Mouse (Mus musculus) right cerebral cortex, postnatal 25 days (tissue): ENCODE data around the gene Cars2.
A peak's percentile ranks its signal among the peaks of the same experiment; 100 is the strongest.
"Not testable (repeated sequence)": the region's sequence is repeated elsewhere in the genome, so short reads cannot be mapped to it uniquely, and the experiment has no call there.

Source experiments
- DNase-seq: peaks from one replicate; pipeline ENCODE4 v3.0.0; 2022

Cars2 gene

DNA sequence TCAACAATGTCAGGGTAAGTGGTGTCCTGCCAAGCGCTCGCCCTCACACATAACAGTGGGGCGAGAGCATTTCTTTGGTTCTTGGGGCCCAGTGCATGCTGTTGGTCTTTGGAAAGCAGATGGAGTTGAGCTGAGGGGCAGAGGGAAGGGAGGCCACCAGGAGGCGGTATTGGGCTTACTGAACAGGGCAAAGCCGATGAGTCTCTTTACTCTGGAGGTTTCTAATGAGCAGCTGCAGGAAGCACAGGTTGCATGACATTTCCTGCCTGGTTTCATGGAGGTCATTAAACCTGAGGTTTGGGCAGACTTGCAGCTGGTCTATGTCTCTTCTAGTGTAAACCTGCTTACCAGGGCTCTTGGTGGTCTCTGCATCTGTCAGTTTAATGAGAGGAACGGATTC is 43.8 kb downstream of the Cars2 start:
- DNase-seq: no peak

DNA sequence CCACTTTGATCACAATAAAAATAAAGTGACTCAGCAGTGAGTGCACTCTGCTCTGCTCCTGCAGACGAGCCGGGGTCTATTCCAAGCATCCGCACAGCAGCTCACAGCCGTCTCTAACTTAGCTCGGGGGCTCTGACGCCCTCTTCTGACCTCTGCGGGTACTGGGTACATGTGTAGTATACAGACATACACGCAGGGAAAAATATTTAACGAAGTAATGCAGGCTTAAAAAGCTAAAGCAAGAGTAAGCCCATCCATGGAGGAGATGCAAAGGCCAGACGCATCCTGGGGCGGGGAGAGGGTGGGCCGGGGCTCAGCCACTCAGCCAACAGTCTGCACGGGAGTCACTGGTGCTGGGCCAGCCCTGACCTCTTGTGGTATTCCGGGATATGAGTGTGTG is 44.5 kb downstream of the Cars2 start:
- DNase-seq: no peak

DNA sequence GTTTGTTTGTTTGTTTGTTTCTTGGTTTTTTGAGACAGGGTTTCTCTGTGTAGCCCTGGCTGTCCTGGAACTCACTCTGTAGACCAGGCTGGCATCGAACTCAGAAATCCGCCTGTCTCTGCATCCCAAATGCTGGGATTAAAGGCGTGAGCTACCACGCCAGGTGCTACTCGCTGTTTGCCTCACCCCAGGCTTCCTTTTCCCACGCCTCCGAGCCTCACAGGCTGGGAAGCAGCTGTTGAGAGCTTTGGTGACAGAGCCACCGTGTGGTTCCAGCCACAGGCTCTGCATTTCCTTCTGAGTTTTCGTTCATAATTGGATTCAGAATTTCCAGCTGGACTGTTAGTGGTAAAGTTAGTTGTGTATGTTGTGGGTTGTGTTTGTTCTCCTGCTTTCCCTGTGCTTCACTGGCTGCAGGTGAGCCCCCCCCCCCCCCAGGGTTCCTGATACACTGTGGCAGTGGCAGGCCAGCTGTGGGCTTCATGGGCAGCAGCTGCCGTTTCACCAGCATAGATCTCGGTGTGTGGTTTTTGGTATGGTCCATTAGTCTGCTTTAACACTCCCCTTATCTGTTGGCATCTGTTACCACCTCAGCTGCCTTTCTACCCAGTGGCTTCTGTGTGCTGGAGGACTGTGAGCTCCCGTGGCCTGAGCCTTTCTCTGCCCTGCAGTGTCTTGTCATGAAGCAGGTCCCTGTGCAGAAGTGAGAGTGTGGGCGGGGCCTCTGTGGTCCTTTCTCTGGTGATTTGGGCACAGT is 46.9 kb downstream of the Cars2 start:
- no peak for DNase-seq

DNA sequence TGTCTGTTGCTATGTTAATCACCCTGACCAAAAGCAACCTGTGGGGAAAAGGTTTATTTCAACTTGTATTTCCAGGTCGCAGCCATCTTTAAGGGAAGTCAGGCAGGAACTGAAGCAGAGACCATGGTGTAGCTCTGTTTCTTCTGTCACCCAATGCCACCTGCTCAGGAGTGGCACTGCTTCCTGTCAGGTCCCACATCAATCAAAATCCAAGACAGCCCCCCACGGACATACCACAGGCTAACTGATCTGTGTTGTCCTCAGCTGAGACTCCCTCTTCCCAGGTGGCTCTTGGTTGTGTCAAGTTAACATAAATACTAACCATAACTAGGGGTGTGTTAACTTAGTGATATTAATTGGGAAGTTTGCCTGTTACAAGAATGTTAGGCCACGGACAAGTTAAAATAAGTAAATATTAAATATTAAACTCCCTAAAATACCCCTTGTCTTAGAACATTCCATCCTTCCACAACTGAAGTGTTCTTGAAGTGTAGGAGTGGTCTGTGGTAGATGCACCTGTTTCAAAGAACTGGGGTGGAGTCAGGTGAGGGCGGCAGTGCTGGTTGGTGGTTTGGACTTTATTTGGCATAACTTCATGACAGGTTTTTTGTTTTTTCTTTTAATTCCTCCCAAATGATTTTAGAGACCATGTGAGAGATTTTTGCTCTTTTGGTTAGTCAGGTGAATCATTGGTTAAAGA is 51.6 kb downstream of the Cars2 start:
- no peak for DNase-seq

DNA sequence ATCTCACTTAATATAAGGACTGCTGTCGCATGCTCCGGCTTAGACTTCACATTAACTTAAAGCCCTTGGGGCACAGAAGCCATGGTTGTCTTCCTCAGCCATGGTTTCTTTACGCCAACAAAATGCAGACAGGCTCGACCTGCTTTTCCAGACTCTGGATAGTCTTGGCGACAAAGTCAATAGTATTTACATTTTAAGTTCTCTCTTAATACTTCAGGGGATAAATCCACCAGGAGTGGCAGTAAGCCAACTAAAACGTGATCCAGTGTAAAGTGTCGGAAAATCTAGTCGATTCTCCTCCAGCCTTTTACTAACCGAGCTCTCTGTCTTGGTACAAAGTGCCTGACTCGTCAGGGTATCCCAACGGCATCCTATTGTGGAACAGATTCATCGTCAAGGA is 52.3 kb downstream of the Cars2 start:
- no peak for DNase-seq

DNA sequence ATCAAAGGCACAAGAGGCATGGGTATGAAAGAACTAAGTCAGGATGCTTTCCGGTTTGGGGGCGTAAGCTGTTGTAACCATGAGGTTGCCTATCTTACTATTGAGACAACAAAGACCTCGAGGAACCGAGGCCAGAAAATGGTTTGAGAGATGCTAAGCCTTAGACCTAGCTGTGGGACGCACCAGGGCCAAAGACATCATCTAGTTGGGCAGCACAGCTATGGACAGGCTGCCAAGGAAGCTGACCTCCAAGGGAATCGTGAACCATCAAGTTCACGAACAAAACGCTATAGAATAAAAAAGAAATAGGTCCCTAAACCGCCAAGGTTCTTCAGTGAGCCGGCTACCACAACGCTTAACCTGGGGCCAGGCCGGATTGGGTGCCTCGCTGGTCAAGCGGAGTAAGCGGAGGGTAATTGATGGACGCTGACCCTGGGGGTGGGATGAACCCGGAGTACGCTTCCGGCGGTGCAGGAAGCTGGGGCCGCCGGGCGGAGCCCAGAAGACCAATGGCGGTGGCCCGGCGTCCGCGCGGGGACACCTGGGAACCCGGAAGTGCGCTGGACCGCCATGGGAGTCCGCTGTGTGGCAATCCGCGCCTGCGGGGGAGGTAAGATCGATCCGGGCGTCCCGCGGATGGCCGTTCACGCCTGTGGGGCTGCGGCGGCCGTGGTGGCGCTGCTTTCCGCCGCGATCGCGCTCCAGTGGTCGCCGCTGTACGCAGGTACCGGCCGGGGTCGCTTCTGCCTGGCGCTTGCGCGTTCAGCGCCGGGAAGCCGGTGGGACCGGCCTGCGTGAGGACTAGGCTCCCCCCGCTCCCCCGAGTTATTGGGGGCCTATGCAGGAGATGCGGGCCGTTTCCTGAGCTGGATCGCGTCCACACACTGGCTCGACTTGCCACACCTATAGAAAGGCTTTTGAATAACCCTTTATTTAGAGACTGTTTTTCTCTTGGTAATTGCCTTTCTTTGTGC is 53.3 kb downstream of the Cars2 start, which contains the start of gene Naxd:
Gene Naxd (plus strand): TSS at position 490 of the 974 bp plus-strand sequence.
- peak; percentile 93 for DNase-seq

DNA sequence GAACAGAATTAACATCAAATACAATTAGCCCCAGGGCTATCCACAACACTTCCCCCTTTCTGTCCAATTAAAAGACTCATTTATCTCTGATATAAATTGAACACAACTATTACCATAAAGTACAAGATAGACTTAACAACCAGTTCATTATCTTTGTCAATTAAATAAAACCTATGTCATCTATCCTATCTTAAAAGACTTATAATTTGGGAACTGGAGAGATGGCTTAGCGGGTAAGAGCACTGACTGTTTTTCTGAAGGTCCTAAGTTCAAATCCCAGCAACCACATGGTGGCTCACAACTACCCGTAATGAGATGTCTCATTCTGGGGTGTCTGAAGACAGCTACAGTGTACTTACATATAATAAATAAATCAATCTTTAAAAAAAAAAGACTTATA is 58.2 kb downstream of the Cars2 start:
- not testable (repeated sequence) for DNase-seq

DNA sequence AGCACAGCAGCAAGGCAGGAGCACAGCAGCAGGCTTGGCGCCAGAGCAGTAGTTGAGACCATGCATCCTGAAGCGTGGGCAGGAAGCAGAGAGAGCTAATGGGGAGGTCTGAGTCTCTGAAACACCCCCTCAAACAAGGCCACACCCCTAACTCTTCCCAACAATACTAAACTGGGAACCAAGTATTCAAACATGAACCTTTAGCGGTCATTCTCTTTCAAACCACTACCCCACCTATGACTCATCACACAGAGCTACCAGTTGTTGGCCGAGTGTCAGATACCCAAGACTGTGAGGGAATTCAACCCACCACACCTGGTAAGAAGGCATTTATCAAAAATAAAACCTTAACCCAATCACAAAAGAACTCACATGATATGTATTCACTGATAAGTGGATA is 63.4 kb downstream of the Cars2 start:
- DNase-seq: no peak

DNA sequence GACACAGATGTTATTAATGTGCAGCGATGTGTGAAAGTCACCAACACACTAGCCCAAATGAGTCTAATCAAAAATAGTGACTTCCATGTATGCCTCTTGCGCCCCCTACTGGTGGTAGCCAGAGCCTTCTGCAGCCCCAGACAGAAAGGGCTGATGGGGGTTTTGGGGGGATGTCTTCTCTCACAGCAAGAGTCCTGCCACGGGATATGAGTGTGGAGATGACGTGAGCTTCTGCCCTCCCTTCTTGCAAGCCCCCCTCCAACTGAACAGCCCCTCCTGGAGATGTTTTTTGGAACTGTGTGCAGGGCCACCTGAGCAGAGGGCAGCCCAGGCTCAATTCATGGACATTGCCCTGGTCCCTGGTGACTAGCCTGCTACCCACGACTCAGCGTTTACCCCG is 64.4 kb downstream of the Cars2 start:
- peak; percentile 43 for DNase-seq

DNA sequence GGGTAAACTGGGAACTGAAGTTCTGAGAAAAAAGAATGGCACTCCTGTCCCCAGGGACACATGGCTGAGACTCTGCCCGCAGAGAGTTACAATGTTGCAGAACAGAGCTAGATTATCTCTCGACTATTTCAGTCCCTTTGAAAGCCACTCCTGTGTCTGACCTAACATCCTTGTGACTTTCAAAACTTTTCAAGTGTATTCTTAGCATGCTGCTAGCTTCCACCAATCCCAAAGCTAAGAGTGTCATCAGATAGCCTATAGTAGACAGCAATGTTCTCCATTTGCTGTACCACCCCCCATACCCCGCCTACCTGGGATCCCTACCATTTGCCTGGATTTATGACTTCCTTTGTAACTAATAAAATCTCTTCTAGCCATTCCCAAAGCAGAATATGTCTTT is 68.0 kb downstream of the Cars2 start:
- no peak for DNase-seq

DNA sequence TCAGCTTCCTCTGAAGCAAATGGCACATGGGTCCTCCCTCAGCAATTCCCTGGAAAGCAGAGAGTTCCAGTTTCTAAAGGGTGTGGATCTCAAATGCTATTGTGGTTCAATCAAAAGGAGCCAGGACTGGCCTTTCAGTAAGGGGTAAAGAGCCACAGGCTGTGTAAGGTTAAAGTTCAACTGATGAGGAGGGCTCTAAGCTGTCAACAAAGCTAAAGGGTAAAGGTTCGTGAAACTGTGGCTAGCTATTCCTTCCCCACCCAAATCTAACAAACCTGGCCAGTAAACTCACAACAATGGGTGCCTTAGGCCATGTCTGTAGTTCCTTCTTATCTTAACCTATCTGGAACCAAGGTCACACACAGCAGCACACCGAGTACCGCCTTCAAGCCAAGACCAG is 68.7 kb downstream of the Cars2 start:
- DNase-seq: no peak

DNA sequence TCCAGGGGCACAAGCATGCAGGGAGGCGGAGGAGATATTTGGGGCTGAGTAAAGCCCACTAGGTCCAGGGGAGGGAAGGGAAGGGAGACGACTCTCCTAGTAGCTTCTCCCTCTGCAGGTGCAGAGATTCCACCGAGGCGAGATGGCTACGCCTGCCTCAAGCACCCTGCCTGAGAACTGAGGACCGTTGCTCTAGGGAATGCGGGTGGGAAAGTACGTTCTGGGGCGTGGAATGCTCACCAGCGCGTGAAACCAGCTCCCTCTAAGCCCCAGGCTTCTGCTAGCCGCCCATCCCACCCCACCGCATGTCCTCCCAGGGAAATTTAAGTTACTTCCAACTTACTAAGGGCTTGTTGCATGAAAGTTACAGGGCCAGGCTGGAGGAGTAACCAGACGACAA is 71.0 kb downstream of the Cars2 start:
- no peak for DNase-seq

DNA sequence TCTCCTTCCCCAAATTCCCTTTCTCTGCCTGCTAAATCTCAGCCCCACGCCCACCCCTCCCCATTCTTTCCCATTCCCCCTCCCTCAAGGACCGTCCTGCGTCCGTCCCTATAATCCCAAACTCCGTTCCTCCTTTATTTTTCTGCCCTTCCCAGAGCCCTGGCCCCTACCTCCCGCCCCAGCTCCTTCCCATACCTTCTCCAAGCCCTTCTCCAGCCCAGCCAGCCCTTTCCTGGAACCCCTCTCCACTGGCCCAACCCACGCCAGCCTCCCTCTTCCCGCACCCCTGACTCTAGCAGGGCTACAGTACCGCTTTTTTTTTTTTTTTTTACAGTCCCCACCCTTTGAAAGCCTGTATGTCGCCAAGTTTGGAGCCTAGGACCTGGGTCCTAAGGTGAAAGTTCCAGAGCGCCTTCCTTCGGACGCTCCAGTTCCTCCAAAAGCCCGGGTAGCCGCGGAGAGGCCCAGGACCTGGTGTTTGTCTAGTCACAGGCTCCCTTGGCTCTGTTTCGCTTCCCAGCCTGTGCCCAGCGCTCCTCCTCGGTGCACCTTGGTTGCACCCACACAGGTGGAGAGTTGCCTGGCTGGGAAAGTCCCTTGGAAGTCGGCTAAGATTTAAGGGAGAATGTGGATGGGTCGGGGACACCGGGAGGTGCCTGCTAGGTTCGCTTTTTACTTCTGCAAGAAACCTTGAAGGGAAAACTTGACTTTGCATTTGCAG is 71.6 kb downstream of the Cars2 start:
- no peak for DNase-seq

DNA sequence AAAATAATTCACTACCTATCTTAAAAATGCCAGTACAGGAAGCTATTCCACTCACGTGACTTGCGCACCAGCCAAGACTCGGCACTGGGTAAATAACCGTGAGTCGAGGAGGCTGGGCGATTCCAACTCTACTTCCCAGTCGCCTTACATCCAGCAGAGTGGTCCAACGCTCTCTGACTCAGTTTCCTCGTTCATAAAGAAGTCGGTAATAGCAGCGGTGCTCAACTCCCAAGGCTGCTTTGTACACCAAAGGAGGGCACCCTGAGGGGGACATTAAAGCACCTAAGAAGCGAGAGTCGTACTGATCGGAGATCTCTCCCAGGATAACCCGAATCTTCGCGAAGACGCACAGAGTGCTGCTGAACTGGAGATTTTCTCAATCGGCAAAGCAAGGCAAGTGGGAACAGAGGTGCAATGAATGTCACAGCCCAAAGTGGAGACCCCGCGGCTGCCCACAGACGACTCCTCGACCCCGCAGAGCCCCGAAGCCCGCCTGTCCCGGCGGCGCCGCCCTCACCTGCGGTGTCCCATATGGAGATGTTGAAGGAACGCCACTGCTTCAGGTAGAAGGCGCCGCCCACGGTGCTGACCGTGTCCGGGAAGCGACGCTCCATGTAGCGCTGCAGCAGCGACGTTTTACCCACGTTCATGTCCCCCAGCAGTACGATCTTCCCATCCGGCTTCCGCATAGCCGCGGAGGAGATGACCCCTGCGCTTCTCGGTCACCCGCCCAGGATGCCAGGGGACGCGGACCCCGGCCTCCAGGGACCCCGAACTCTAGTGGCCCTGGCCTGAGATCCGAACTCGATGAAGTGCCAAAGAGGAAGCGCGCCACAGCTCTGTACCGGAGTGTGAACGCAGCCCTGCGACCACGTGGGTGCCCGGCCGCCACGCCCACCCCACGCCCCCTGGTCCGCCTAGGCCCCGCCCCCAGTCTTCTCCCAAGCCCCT is 72.5 kb downstream of the Cars2 start, which contains the start of gene Rab20:
Gene Rab20 (minus strand): TSS at position 900 of the 951 bp plus-strand sequence.
- DNase-seq: no peak

DNA sequence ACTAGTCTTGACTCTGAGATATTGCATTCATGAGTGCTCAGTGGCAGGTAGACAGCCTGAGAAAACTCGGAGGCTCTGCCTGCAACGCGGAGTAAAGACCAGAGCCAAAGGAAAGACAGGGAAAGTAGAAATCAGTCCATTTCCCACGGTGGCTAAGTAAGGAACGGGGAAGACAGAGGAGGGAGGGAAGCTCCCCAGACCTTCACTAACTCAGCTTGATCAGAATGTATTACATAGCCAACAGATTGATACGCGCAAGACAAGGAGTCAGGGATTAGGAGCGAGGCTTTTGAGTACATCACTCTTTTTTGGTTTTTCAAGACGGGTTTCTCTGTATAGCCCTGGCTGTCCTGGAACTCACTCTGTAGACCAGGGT is 73.4 kb downstream of the Cars2 start:
- no peak for DNase-seq

DNA sequence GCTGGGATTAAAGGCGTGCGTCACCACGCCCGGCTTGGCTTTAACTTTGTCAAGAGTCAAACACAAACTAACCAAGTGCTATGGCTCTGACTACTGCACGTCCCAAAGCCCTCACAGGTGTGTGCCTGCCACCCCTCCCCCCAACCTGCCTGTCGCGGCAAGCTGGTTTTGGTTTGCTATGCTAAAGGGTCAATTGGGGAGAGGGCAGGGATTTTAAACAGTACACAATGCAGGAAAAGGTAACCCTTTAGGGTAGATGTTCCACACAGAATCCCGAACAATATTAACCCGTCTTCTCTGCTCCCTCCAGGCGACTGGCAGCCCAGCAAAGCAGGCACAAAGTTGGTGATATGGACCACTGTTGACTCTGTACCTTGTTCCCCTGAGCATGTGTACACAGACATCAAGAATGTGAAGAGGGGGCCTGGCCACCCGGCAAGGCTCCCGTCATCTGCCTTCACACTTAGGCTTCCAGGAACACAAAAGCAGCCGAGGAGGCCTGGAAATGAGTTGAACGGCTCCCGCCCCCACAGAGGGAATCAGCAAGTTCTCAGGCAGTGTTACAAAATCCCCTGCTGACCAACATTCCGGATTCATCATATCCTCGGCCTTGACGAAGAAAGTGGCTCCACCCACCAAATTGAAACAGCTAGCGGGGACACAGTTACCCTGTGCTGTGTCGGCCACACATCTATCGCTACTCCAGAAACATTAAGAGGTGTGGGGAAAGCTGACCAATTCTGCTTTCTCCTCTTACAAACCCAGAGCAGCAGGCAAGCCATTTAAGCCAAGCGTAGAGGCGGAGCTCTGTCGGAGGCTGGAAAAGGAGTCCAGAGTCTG is 74.0 kb downstream of the Cars2 start:
- DNase-seq: peak; percentile 19

DNA sequence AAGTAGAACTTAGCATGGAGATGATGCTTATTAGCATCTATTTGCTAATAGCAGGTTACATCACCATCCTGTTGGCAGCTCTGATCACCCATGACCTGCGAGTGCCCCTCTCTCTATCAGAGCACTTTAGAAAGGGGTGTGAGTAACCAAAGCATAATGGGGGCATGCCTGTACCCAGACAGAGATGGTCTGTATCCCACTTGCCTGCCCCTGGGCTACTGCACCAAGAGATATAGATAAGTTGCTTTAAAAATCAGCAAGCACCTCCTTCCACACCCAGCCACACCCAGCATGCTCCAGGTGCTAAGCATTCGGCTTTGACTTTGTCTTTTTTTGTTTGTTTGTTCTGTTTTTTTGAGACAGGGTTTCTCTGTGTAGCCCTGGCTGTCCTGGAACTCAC is 74.7 kb downstream of the Cars2 start:
- DNase-seq: no peak

DNA sequence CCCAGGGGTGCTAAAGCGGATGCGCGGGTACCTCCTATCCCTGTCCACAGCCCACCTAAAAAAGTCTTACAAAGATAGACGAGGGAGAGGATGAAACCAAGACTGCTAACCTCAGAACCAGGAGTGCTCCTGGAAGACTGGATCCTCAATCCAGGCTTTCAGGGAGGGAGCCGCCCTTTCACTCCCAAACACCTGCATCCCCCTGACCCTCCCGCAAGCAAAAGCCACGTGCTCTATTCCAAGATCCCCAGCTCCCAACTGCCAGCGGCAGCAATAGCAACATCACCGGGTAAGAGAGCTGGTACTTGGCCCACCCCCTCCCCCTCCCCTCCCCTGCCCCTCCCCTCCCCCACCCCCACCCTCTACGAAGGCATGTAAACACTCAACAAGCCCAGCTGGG is 75.2 kb downstream of the Cars2 start:
- no peak for DNase-seq

DNA sequence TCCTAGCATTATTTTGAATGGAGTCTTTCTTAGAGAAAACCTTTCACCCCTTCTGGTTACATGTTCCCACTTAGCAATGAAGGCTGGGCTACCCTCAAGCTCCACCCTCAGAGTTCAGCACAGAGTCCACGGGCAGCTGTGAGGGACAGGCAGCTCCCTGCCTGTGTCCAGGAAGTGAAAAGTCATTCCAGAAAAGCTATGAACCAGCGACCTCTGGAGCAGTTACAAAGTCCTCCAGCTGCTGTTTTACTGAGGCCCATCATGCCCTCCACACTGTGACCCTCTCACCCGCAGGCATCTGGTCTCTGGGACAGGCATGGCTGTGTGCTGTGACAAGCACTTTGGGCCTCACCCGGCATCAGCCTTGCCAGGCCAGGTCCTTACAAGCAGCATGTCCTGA is 77.5 kb downstream of the Cars2 start:
- no peak for DNase-seq

DNA sequence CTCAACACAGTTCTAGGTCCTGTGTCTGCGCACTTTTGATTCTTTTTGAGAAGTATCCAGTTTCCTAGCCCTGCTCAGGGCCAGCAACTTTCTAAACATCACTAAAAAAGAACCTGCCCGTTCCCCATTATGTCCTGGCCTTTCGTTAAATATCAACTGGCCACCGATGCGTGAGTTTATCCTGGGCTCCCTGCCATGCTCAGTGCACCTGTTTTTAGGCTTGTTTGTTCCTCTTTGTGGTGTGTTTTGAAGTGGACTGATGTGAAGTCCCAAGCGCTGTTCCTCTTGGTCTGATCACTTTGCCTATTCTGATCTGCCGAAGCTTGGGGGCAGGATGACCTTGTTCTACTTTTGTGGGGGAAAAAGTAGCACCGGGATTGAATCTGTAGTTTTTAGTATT is 79.3 kb downstream of the Cars2 start:
- DNase-seq: no peak

DNA sequence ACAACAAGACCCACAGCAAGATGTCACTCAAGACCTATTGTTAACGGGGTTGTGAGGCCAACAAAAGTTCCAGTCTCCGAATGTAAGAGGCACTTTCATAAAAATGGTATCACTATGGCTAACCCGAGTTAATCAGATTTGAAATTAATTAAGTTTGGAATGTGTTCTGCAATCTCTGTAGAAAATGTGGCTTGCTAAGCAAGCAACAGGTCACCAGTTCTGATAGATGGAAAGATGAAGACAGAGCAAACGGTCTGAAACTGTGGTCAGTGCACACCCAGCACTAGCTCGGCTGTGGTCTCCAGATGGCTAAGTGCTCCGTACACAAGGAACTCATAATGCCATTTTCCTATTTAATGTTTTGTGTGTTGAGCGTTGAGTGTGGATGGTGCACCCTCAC is 79.9 kb downstream of the Cars2 start:
- no peak for DNase-seq
